Mouse (Mus musculus) CD8-positive naive resting alpha-beta T cell, adult 2 months (primary cell): Measurements from ENCODE around the gene Lrrc29.

Source experiments
- DNase-seq, 2 experiments: peaks; one replicate each; pipeline ENCODE4 v3.0.0; 2022; ENCODE audit warnings: low read depth in 2 of 2, low spot score in 2 of 2

The Lrrc29 gene

DNA sequence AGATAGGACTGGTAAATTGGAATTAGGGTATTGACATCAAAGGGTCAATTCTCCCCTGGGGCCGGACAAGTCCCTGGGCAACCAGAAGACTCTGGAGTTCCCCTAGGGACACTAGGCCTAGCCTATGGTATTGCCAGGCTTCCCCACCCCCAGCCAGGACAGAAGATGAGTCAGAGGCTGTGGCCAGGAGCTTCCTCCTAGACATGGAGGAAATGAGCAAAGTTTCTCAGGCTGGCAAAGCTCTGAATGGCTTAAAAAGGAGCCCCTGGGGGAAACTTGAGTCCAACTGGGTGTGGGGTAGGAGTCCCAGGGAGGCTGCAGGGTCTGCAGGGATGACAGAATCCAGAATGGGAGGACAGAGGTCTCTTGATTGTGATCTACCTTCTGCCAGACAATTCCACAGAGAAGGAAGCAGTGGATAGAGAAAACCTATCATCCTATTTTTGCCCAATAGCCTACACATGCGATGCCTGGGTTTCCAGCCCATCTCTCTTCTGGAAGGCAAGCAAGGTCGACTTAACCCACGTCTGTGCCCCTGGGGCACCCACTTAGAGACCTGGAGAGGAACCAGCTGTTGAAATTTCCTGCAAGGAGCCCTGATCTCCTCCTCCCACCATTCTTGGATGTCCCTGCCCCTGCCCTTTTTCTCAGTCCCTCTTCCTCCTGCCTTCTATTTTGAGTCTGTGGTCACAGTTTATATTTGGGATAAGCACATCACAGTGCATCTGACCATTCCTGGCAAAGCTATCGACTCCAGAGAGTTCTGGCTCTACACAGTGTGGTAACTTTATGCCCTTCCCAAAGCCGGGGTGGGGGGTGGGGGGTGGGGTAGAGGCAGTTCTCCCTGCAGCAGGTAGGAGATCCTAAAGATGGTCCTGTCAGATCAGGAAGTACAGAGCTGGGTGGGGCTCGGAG, 19.2 kb upstream of the Lrrc29 start:
- no peak for DNase-seq

GRCm38 (mm10) chr8:105343791-105344574, 17.9 kb upstream of the Lrrc29 start:
- DNase-seq = no peak

DNA sequence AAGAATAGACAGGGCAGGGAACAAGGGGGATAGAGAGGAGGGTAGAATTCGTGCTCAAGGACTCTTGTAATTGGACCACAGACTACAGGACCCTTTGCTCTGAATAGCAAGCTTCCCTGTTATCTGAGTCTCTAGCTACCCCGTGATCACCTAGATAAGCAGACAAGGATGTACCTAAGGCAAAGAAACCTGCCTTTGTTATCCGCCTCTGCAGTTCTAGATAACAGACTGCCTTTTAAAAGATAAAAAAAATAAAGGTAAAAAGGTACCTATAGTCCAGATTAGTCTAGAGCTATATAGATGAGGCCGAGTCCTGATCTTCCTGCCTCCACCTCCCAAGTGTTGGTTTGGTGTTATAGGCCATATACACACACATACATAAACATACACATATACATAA, 16.7 kb upstream of the Lrrc29 start:
- DNase-seq = no peak

- DNase-seq = no peak
Observed at GRCm38 (mm10) chr8:105341399-105341798, 15.3 kb upstream of the Lrrc29 start.

DNA sequence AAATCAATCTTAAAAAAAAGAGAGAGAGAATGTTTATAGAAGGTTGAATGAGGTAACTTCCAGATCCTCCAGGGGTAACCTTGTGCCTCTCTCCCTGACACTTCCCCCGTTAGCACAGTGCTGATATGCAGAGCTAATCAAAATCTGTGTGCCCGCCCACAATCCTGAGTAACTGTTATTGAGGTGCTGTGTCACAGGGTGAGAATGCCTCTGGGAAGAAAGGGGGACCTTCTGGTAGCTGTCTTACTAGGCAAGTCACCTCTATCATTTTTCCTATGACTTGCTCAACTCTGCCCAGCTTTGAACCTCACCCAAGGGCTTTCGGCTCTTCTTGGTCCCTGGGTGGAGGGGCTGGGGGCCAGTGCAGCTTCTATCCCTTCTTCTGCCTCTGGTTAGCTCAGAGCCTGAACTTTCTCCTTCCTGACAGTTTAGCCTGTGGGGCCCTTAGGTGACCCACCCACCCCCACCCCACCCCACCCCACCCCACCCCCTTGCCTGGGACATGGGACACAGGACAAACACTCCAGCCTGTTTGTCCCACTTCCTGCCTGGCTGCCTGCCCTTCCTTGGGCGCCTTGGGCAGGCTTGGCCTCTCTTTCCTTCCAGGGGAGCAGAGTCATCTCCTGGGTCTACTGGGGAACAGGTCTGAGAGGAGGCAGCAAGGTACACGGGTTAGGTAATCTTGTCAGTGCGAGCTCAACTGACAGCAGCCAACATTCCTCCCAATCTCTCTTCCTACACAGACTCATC, 14.0 kb upstream of the Lrrc29 start:
- DNase-seq = no peak

- DNase-seq = no peak
Observed at GRCm38 (mm10) chr8:105338992-105339391, 12.9 kb upstream of the Lrrc29 start.

- no peak for DNase-seq
Observed at GRCm38 (mm10) chr8:105336373-105337130, 10.5 kb upstream of the Lrrc29 start.

DNA sequence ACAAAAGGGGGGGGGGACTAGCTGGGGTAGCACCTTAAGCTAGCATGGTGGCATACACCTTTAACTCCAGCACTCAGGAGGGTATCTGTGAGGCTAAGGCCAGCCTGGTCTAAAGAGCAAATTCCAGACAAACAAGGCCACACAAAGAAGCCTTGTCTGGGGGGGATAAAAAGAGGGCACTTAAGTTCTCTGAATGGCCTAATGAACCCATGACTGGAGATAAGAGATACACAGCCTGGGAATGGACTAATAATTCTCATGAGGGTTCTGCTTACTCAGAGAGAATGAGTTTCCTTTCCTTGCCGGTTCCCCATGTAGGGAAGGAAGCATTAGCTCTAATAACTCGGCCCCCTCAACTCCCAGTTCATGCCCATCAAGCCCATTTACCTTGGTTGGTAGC, 6.4 kb upstream of the Lrrc29 start:
- DNase-seq = no peak

DNA sequence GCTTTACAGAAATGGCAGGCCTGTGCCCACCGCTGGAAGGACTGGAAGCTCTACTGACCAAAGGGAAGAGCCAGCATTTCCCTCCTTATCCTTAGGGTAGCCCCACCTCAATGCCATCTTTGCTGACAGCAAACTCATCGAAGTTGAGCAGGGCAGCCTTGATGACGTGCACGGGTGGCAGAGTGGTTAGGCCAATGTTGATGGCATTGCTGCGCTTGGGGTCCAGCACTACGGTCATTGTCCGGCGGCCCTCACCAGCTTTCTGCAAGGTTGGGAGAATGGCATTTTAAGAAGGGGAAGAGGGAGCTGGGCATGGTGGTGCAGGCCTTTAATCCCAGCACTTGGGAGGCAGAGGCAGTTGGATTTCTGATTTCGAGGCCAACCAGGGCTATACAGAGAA, 5.9 kb upstream of the Lrrc29 start:
- no peak for DNase-seq

DNA sequence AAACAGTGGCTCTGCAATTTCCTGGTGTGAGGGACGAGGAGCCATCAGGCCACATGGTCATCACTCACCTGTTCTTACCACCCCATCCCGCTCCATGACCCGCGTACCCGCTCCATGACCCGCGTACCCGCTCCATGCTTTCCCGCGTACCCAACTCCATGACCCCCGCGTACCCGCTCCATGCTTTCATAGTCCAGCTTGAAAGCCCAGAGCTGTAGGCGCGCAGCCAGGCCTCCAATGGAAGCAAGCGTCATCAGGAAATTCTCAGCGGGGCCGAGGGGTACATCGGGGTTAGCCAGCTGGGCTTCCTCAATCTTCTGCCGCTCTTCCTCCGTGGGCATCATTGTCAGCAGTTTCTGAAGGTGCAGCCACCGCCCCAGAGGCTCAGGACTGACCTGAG, 5.4 kb upstream of the Lrrc29 start:
- DNase-seq = no peak

- no peak for DNase-seq
Observed at GRCm38 (mm10) chr8:105330325-105330724, 4.2 kb upstream of the Lrrc29 start.

DNA sequence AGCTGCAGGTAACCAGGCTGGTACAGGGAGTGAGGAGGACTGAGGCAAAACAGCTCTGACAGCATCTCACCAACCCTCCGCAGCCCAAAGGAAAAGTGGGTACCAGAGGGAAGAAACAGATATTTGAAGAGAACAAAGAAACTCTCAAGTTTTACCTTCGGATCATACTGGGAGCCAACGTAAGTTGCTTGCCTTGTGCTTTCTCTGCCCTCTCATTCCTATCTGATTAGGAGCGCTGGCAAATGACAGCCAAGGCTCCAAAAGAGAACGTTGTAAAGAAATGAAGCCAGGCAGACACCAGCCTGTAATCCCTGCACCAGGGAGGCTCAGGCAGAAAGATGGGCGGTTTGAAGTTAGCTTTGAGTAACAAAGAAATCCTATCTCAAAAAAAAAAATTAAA, 890 bp upstream of the Lrrc29 start:
- DNase-seq = no peak

- no peak for DNase-seq
Observed at GRCm38 (mm10) chr8:105325641-105326093, 411 bp downstream of the Lrrc29 start.

DNA sequence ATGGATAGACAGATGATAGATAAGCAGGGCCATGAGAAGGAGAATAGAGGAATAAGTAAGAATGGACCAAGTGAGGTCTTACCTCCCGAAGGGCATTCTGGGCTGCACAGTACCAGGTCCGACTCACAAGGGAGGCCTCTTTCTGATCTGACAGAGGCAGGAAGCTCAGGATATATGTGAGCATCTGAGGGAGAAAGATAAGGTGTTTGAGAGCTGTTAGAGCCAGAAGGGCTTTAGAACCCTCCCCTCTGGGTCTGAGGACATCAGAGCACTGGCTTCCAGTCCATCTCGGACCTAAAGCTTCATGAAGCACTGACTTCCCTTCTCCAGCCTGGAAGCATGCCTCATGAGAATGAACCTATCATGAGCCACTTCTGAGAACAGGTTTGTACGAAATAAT, 2.9 kb downstream of the Lrrc29 start:
- DNase-seq = no peak

- DNase-seq = no peak
Observed at GRCm38 (mm10) chr8:105318662-105319190, 7.4 kb downstream of the Lrrc29 start.

DNA sequence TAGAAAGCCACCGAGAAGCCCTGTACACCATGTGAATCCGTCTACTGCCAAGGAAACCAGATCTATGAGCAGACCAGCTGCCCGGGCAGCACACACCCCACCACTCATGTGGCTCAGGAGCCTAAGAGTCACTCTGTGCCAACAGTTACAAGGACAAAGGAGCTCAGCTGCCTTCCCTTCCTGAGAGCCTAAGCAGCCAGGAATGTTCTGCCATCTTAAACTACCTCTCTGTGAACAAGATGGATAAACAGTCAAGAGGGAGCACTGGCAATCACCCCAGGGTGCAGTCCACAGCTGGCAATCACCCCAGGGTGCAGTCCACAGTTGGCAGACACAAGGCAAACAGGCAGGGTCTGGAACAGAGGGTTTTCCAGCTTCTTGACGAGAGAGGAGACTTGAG, 8.1 kb downstream of the Lrrc29 start:
- DNase-seq = no peak

GRCm38 (mm10) chr8:105315073-105315769, 10.9 kb downstream of the Lrrc29 start:
- DNase-seq = no peak

DNA sequence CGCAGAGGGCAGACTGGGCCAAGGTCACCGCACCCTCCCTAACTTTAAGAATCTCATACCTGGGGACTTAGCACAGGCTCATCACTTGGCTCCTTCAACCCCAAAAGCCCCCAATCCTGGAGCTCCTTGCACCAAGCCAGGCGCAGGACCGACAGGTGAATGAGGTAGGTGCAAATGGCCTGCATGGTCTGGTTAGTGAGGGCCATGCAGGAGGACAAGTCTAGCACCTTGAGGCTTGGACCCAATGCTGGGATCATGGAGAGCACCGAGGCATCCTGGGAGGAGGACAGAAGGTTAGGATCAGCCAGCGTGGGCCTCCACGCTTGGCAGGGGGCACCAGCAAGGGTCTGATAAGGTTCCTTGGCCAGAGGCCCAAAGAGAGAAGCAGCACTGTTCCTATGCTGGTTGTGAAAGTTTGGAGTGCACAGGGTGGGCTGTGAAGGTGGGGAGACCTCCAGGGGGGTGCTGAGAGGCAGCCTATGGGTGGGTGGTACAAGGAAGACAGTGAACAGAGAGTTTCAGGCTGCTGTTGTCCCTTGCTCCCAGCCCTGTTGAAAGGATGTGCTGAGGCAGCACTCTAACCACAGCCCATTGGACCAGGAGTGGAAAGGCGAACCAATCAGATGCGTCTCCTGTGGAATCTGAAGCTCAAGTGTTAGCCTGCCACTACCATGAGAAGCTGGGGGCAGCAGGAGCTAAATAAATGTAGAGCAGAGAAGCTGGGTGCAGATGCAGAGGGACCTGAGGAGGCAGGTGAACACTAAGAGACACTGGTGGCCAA, 12.3 kb downstream of the Lrrc29 start:
- no peak for DNase-seq

DNA sequence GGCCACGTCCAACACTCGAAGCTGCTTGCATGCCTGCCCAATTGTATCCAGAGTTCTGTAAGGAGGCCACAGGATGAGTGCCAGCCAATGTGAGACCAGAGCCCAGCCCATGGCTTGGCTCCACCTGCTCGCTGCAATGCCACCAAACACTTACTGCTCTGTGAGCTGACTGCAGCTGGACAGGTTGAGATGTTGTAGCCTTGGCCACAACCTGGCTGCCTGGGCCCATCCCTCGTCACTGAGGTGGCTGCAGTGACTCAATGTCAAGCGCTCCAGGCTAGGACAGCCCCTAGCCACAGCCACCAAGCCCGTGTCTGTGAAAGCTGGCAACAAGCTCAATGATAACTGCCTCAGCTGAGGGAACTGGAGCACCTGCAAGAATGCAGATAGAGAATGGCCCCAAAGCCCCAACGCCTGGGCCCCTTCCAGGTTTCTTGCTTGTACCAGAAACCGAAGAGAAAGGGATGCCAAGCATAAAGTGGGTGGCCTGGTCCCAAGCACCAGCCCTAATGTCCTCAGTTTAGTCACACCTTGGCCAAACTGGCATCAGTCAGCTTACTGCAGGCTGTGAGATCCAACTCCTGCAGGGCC, 13.1 kb downstream of the Lrrc29 start:
- DNase-seq = no peak
